Mouse (Mus musculus): ENCODE data around the gene Serpinh1. TPM values are rescaled to one million over a fixed set of nuclear protein-coding genes. Genes with fewer than 3 reads are reported as not detected.
A peak's percentile ranks its signal among the peaks of the same experiment; 100 is the strongest.

The Serpinh1 gene
- total and polyA plus RNA-seq, 2 experiments = 11.7 to 16.2 TPM

DNA sequence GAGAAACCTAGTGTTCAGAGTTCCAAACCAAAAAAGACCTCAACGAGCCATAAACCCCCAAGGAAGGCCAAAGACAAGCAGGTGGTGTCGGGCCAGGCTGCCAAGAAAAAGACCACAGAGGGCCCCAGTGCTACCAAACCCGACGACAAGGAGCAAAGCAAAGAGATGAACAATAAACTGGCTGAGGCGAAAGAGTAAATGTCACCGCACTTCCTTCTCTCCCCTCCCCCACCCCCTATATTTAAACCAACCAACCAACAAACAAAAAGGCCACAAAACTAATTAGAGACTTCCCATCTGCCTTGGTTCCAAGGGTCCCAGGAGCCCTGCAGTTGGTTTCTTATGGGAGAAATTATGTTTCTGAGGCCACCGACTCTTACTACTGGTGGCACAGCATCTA is 35.6 kb downstream of the Serpinh1 start:
- H3K27me3 ChIP-seq (ENCODE audit: control insufficient read depth, insufficient read depth, low read length) = no peaks in the 10 kb centered on the region

DNA sequence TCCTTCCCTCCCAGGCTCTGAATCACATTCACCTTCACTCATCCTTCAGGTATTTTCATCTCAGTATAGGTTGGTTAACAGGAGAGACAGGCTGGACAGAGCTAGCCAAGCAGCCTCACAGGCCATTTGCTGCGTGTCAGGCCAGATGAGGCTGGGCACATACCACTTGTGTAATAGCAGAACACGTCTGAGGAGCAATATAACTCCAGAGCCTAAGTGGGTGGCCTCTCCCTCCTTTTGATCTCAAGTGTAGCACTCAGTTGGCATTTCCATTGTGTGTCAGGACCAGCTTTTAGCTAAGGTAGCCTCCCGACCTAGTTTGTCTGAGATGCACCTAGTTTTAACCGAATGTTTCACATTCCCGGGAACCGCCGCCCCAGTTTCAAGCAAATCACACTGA is 36.8 kb downstream of the Serpinh1 start:
- Histone ChIP-seq H3K9ac (ENCODE audit: low read depth, low read length) (no peak overlapping the region), H3K4me1 (ENCODE audit: control insufficient read depth, insufficient read depth, low read length) (no peaks in the 10 kb centered on the region), H3K36me3 (ENCODE audit: control insufficient read depth, insufficient read depth, low read length) (no peaks in the 10 kb centered on the region), H3K27ac (replicated peaks; ENCODE audit: insufficient read depth, low read depth, low read length) (no peak overlapping the region), H3K27me3 (ENCODE audit: control insufficient read depth, insufficient read depth, low read length) (no peaks in the 10 kb centered on the region), H3K79me2 (ENCODE audit: control insufficient read depth, insufficient read depth, low read length) (no peaks in the 10 kb centered on the region), H3K4me3 (ENCODE audit: insufficient read depth, low read depth, low read length) (no peak overlapping the region)
- WGBS = 89% methylated on average over 7 of the region's 7 CpGs
- no peak for DNase-seq (ENCODE audit: extremely low read depth, low read depth, low spot score)
- TF ChIP-seq CTCF (IDR thresholded peaks at IDR 0.05; ENCODE audit: low read depth, low read length) (no peak), POLR2A (IDR thresholded peaks at IDR 0.05; ENCODE audit: extremely low read depth, insufficient read depth, low read length) (no peak)

More for the DNA sequence above, 35.6 kb downstream of the Serpinh1 start:
- H3K79me2 ChIP-seq (ENCODE audit: control insufficient read depth, insufficient read depth, low read length) = no peaks in the 10 kb centered on the region
- 81% methylated on average over 7 of the region's 7 CpGs for WGBS
- TF ChIP-seq POLR2A (IDR thresholded peaks at IDR 0.05; ENCODE audit: extremely low read depth, insufficient read depth, low read length) (no peak), CTCF (IDR thresholded peaks at IDR 0.05; ENCODE audit: low read depth, low read length) (no peak)
- H3K27ac ChIP-seq (replicated peaks; ENCODE audit: insufficient read depth, low read depth, low read length) = no peak overlapping the region
- no peak overlapping the region for H3K4me3 ChIP-seq (ENCODE audit: insufficient read depth, low read depth, low read length)
- DNase-seq (ENCODE audit: extremely low read depth, low read depth, low spot score) = no peak
- H3K9ac ChIP-seq (ENCODE audit: low read depth, low read length) = no peak overlapping the region
- no peaks in the 10 kb centered on the region for H3K36me3 ChIP-seq (ENCODE audit: control insufficient read depth, insufficient read depth, low read length)
- no peaks in the 10 kb centered on the region for H3K4me1 ChIP-seq (ENCODE audit: control insufficient read depth, insufficient read depth, low read length)

DNA sequence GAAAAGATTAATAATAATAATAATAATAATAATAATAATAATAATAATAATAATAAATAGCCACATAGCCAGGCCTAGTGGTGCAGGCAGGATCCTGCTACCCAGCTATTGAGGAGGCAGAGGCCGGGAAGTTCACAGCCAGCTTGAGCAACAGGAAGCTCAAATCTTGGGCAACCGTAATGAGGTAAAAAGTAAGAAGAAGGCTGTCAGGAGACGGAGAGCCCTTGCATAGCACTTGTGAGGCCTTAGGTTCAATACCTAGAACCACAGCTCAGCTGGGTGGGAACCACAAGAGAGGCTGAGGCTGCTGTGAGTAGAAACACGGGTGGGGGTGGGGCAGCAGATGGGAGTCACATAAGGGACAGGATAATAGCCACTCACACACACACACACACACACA is 38.5 kb downstream of the Serpinh1 start:
- Histone ChIP-seq H3K27ac (replicated peaks; ENCODE audit: insufficient read depth, low read depth, low read length) (no peak overlapping the region), H3K27me3 (ENCODE audit: control insufficient read depth, insufficient read depth, low read length) (no peaks in the 10 kb centered on the region), H3K36me3 (ENCODE audit: control insufficient read depth, insufficient read depth, low read length) (no peaks in the 10 kb centered on the region), H3K9ac (ENCODE audit: low read depth, low read length) (no peak overlapping the region), H3K79me2 (ENCODE audit: control insufficient read depth, insufficient read depth, low read length) (no peaks in the 10 kb centered on the region), H3K4me3 (ENCODE audit: insufficient read depth, low read depth, low read length) (no peak overlapping the region), H3K4me1 (ENCODE audit: control insufficient read depth, insufficient read depth, low read length) (no peaks in the 10 kb centered on the region)
- TF ChIP-seq POLR2A (IDR thresholded peaks at IDR 0.05; ENCODE audit: extremely low read depth, insufficient read depth, low read length) (no peak), CTCF (IDR thresholded peaks at IDR 0.05; ENCODE audit: low read depth, low read length) (no peak)
- DNase-seq (ENCODE audit: extremely low read depth, low read depth, low spot score) = no peak
- 79% methylated on average over 4 of the region's 4 CpGs for WGBS

DNA sequence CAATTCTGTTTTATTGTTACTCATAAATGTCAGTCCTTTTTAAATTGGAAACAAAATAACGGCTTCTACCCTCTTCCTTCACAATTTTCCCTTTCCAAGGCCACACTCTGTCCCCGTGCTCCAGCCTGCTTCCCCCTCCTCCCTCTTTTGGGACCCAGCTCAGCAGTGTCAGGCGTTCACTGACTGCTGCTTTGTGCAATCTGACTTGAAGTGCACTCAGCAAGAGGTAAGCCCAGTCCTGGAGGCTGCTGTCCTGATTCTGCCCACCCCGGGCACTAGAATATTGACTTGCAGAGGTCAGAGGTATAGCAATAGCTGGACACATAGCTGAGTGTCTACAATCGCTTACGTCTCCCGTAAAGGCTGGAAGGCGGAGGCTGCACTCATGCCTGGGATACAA is 39.8 kb downstream of the Serpinh1 start:
- no peak overlapping the region for H3K27ac ChIP-seq (replicated peaks; ENCODE audit: insufficient read depth, low read depth, low read length)
- no peak for TF ChIP-seq CTCF (IDR thresholded peaks at IDR 0.05; ENCODE audit: low read depth, low read length)
- TF ChIP-seq POLR2A (IDR thresholded peaks at IDR 0.05; ENCODE audit: extremely low read depth, insufficient read depth, low read length) = no peak
- peak; percentile 54 for DNase-seq (ENCODE audit: extremely low read depth, low read depth, low spot score)
- H3K4me3 ChIP-seq (ENCODE audit: insufficient read depth, low read depth, low read length) = no peak overlapping the region
- H3K79me2 ChIP-seq (ENCODE audit: control insufficient read depth, insufficient read depth, low read length) = no peaks in the 10 kb centered on the region
- H3K36me3 ChIP-seq (ENCODE audit: control insufficient read depth, insufficient read depth, low read length) = no peaks in the 10 kb centered on the region
- no peak overlapping the region for H3K9ac ChIP-seq (ENCODE audit: low read depth, low read length)
- no peaks in the 10 kb centered on the region for H3K4me1 ChIP-seq (ENCODE audit: control insufficient read depth, insufficient read depth, low read length)
- WGBS = 72% methylated on average over 8 of the region's 8 CpGs
- no peaks in the 10 kb centered on the region for H3K27me3 ChIP-seq (ENCODE audit: control insufficient read depth, insufficient read depth, low read length)

DNA sequence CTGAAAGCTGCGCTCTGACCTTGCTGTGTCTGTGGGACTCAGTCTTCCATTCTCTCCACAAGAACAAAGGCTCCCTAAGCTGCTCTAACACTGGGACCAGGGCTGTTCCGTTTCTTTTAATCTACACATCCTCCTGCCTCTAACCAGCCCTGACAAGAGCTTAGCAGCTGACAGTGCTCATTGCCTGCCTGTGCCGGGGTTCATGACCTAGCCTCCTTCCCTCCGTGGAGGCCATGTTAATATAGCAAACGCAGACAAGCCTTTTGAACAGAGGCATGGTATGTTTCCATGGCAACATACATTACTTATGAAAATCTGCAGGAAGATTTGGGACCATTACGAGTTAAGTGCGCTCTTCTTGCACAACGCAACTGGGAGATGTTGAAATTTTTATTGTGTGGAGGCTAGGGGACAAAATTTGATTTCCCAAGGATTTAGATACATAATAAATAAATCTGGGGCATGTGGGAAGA is 40.3 kb downstream of the Serpinh1 start:
- H3K27me3 ChIP-seq (ENCODE audit: control insufficient read depth, insufficient read depth, low read length) = no peaks in the 10 kb centered on the region
- H3K9ac ChIP-seq (ENCODE audit: low read depth, low read length) = no peak overlapping the region
- H3K36me3 ChIP-seq (ENCODE audit: control insufficient read depth, insufficient read depth, low read length) = no peaks in the 10 kb centered on the region
- H3K27ac ChIP-seq (replicated peaks; ENCODE audit: insufficient read depth, low read depth, low read length) = no peak overlapping the region
- peak; percentile 71 for DNase-seq (ENCODE audit: extremely low read depth, low read depth, low spot score)
- TF ChIP-seq CTCF (IDR thresholded peaks at IDR 0.05; ENCODE audit: low read depth, low read length) = no peak
- TF ChIP-seq POLR2A (IDR thresholded peaks at IDR 0.05; ENCODE audit: extremely low read depth, insufficient read depth, low read length) = no peak
- H3K79me2 ChIP-seq (ENCODE audit: control insufficient read depth, insufficient read depth, low read length) = no peaks in the 10 kb centered on the region
- H3K4me1 ChIP-seq (ENCODE audit: control insufficient read depth, insufficient read depth, low read length) = no peaks in the 10 kb centered on the region
- no peak overlapping the region for H3K4me3 ChIP-seq (ENCODE audit: insufficient read depth, low read depth, low read length)
- WGBS = 60% methylated on average over 8 of the region's 8 CpGs

DNA sequence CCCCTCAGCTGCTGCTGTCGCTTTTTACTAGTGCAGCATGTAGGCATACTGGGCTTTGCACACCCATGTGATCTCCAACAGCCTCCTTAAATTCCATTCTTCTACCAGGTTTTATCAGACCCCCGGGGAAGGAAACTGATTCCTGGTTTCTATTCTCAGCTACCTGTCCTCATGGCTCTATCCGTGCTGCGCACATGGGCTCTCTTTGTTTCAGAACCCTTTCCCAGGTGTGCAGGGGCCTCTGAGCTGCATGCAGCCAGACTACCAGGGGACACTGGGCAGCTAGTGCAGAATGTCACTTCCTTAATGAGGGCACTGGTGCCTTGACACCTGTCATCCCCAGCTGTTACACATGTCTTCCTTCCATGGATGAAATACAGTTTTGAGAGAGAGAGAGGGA is 41.0 kb downstream of the Serpinh1 start:
- Histone ChIP-seq H3K9ac (ENCODE audit: low read depth, low read length) (no peak overlapping the region), H3K27me3 (ENCODE audit: control insufficient read depth, insufficient read depth, low read length) (no peaks in the 10 kb centered on the region), H3K4me3 (ENCODE audit: insufficient read depth, low read depth, low read length) (no peak overlapping the region), H3K79me2 (ENCODE audit: control insufficient read depth, insufficient read depth, low read length) (no peaks in the 10 kb centered on the region), H3K36me3 (ENCODE audit: control insufficient read depth, insufficient read depth, low read length) (no peaks in the 10 kb centered on the region), H3K4me1 (ENCODE audit: control insufficient read depth, insufficient read depth, low read length) (no peaks in the 10 kb centered on the region), H3K27ac (replicated peaks; ENCODE audit: insufficient read depth, low read depth, low read length) (no peak overlapping the region)
- 60% methylated on average over 4 of the region's 4 CpGs for WGBS
- DNase-seq (ENCODE audit: extremely low read depth, low read depth, low spot score) = no peak
- TF ChIP-seq CTCF (IDR thresholded peaks at IDR 0.05; ENCODE audit: low read depth, low read length) (no peak), POLR2A (IDR thresholded peaks at IDR 0.05; ENCODE audit: extremely low read depth, insufficient read depth, low read length) (no peak)

All from liver, adult 2 months (tissue).